Mouse (Mus musculus) MEL (cell line): Measurements from ENCODE around the gene Pik3cd. TPM values are rescaled to one million over a fixed set of nuclear protein-coding genes. Genes with fewer than 3 reads are reported as not detected.

Experiments
- DNase-seq: peaks from one replicate; pipeline ENCODE4 v3.0.0; 2011; ENCODE audit warnings: low read depth, low spot score
- H3K27ac ChIP-seq: 2 replicates; pipeline ENCODE4 v1.5.1; 2012; ENCODE audit warnings: low read depth, mild to moderate bottlenecking, control low read depth, low read length, moderate library complexity; ENCODE audit not compliant: control insufficient read depth
- H3K27me3 ChIP-seq, 2 experiments: fragments of 150-350 bp in 1 of 2; sonication (generic) in 1 of 2; 2 replicates each; pipeline ENCODE4 v1.6.1; 2012; ENCODE audit warnings: low read length in 2 of 2, mild to moderate bottlenecking in 2 of 2, improper control_type of control experiment in 1 of 2, moderate library complexity in 1 of 2; ENCODE audit not compliant: insufficient read depth in 2 of 2, control insufficient read depth in 1 of 2
- H3K36me3 ChIP-seq, 2 experiments: 2 replicates each; pipeline ENCODE4 v1.6.1; 2012 to 2014; ENCODE audit warnings: low read length in 2 of 2, improper control_type of control experiment in 1 of 2, inconsistent platforms in 1 of 2, mild to moderate bottlenecking in 1 of 2; ENCODE audit not compliant: insufficient read depth in 2 of 2, control insufficient read depth in 1 of 2
- H3K4me1 ChIP-seq, 2 experiments: fragments of 150-350 bp in 1 of 2; sonication (generic) in 1 of 2; 2 replicates each; pipeline ENCODE4 v1.6.1; 2012; ENCODE audit warnings: low read length in 2 of 2, improper control_type of control experiment in 1 of 2, mild to moderate bottlenecking in 1 of 2; ENCODE audit not compliant: insufficient read depth in 2 of 2, control insufficient read depth in 1 of 2
- H3K4me3 ChIP-seq, 2 experiments: fragments of 150-350 bp in 1 of 2; sonication (generic) in 1 of 2; 2 replicates each; pipeline ENCODE4 v1.5.1; 2012; ENCODE audit warnings: low read depth in 2 of 2, low read length in 2 of 2, mild to moderate bottlenecking in 2 of 2, moderate library complexity in 2 of 2, control low read depth in 1 of 2, improper control_type of control experiment in 1 of 2; ENCODE audit not compliant: control insufficient read depth in 1 of 2, insufficient read depth in 1 of 2
- H3K79me2 ChIP-seq: 2 replicates; pipeline ENCODE4 v1.6.1; 2012; ENCODE audit warnings: mild to moderate bottlenecking, low read length, moderate library complexity; ENCODE audit not compliant: control insufficient read depth, poor library complexity, insufficient read depth
- H3K9ac ChIP-seq: 2 replicates; pipeline ENCODE4 v1.6.1; 2012; ENCODE audit warnings: low read depth, mild to moderate bottlenecking, control low read depth, low read length, moderate library complexity; ENCODE audit not compliant: control insufficient read depth, poor library complexity, severe bottlenecking
- H3K9me3 ChIP-seq: fragments of 150-350 bp; sonication (generic); replicated peaks from 2 replicates; pipeline ENCODE4 v1.6.1; 2012; ENCODE audit warnings: mild to moderate bottlenecking, low read length, improper control_type of control experiment, moderate library complexity; ENCODE audit not compliant: insufficient read depth
- BHLHE40 ChIP-seq: IDR thresholded peaks from 2 replicates; pipeline ENCODE4 v1.6.1; 2012; ENCODE audit warnings: low read depth, mild to moderate bottlenecking, inconsistent platforms, low read length, improper control_type of control experiment, borderline replicate concordance
- CTCF ChIP-seq, 3 experiments: IDR thresholded peaks in 2 of 3; conservative IDR thresholded peaks in 1 of 3; 2 replicates each; pipeline ENCODE4 v1.5.1; 2011 to 2012; ENCODE audit warnings: low read length in 3 of 3, low read depth in 2 of 3, mild to moderate bottlenecking in 2 of 3, improper control_type of control experiment in 1 of 3, inconsistent platforms in 1 of 3, mixed read lengths in 1 of 3, moderate library complexity in 1 of 3; ENCODE audit not compliant: control insufficient read depth in 1 of 3, insufficient read depth in 1 of 3, poor library complexity in 1 of 3, severe bottlenecking in 1 of 3
- EP300 ChIP-seq, 2 experiments: IDR thresholded peaks; 2 replicates each; pipeline ENCODE4 v1.6.1; 2011; ENCODE audit warnings: improper control_type of control experiment in 2 of 2, low read length in 2 of 2, low read depth in 1 of 2, mild to moderate bottlenecking in 1 of 2
- GABPA ChIP-seq: IDR thresholded peaks from 2 replicates; pipeline ENCODE4 v1.6.1; 2012; ENCODE audit warnings: low read depth, mild to moderate bottlenecking, inconsistent platforms, low read length, improper control_type of control experiment, moderate library complexity
- HCFC1 ChIP-seq: IDR thresholded peaks from 2 replicates; pipeline ENCODE4 v1.6.1; 2012; ENCODE audit warnings: low read depth, mild to moderate bottlenecking, inconsistent platforms, low read length, improper control_type of control experiment, moderate library complexity
- JUND ChIP-seq: IDR thresholded peaks from 2 replicates; pipeline ENCODE4 v1.6.1; 2011; ENCODE audit warnings: low read depth, mild to moderate bottlenecking, improper control_type of control experiment, low read length
- KAT2A ChIP-seq: conservative IDR thresholded peaks from 2 replicates; pipeline ENCODE4 v1.6.1; 2012; ENCODE audit warnings: low read depth, low read length, improper control_type of control experiment, inconsistent platforms
- MAZ ChIP-seq: IDR thresholded peaks from 2 replicates; pipeline ENCODE4 v1.6.1; 2012; ENCODE audit warnings: low read depth, mild to moderate bottlenecking, inconsistent platforms, low read length, improper control_type of control experiment
- MXI1 ChIP-seq: IDR thresholded peaks from 2 replicates; pipeline ENCODE4 v1.6.1; 2011; ENCODE audit warnings: mild to moderate bottlenecking, low read depth, low read length, improper control_type of control experiment
- MYC ChIP-seq: IDR thresholded peaks from 2 replicates; pipeline ENCODE4 v1.6.1; 2011; ENCODE audit warnings: low read depth, mild to moderate bottlenecking, low read length, improper control_type of control experiment, moderate library complexity
- NELFE ChIP-seq: IDR thresholded peaks from 2 replicates; pipeline ENCODE4 v1.6.1; 2011; ENCODE audit warnings: low read depth, low read length, improper control_type of control experiment
- POLR2AphosphoS5 ChIP-seq: IDR thresholded peaks from 2 replicates; pipeline ENCODE4 v1.6.1; 2012; ENCODE audit warnings: low read depth, borderline replicate concordance, mild to moderate bottlenecking, inconsistent platforms, low read length, moderate library complexity, mixed read lengths
- RCOR1 ChIP-seq: IDR thresholded peaks from 2 replicates; pipeline ENCODE4 v1.6.1; 2012; ENCODE audit warnings: low read depth, mild to moderate bottlenecking, inconsistent platforms, low read length, improper control_type of control experiment
- TAL1 ChIP-seq: IDR thresholded peaks from 2 replicates; pipeline ENCODE4 v1.6.1; 2012; ENCODE audit warnings: mild to moderate bottlenecking, inconsistent platforms, low read length, moderate library complexity, mixed read lengths
- UBTF ChIP-seq: IDR thresholded peaks from 2 replicates; pipeline ENCODE4 v1.6.1; 2012; ENCODE audit warnings: low read depth, mild to moderate bottlenecking, inconsistent platforms, low read length, improper control_type of control experiment, moderate library complexity, borderline replicate concordance; ENCODE audit not compliant: insufficient read depth
- ZC3H11A ChIP-seq: IDR thresholded peaks from 2 replicates; pipeline ENCODE4 v1.6.1; 2012; ENCODE audit warnings: low read depth, mild to moderate bottlenecking, inconsistent platforms, low read length, improper control_type of control experiment
- polyA plus RNA-seq, 2 experiments: library from polyadenylated mRNA; stranded (reverse) in 1 of 2; unstranded in 1 of 2; fragments of >175 nt in 1 of 2; fragments of >200 nt in 1 of 2; gene quantifications; 2 replicates each; pipeline versions ENCODE4 v1.2.1 to v1.2.4; 2012; ENCODE audit warnings: low replicate concordance in 2 of 2, low read depth in 1 of 2; ENCODE audit not compliant: insufficient read length in 2 of 2, insufficient read depth in 1 of 2, missing spikeins in 1 of 2
- total RNA-seq: library from RNA; depleted of rRNA; stranded (reverse); fragments of 300-350 nt; gene quantifications from 2 replicates; pipeline ENCODE4 v1.2.3, GENCODE M21; 2012

Pik3cd gene
- total and polyA plus RNA-seq, 3 experiments, result 45.9 to 152 (median 49.8) TPM

DNA sequence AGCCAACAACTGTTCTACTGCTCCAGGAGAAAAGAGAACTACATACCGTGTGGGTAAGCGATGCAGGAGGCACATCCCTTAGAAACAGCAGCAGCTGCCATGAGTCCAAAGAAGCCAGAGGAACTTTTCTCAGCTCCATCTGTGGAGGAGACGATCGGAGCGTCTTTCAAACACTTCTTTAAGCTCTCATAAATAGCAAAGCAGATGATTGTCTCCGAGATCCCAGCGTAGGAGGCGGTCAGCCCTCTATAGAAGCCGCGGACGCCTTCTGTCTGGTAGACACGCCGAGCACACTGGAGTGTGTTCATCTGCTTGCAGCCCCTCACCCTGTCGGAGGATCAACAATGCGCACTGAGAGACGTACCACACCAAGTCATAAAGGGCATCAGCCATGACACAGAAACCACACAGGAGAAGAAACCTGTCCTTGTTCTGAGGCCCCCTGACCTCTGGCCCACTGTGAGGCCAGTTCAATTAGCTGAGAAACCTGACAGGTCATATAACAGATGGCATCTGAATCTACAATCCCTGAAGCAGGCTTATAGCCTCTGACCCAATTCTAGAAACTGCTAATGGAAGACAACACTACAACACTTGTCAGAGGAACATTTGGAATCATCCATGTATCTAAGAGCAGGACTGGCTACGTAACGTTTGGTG, 46.8 kb upstream of the Pik3cd start:
- no peak overlapping the region for H3K9ac ChIP-seq
- no peak overlapping the region for H3K27ac ChIP-seq
- DNase-seq, result no peak
- H3K4me1 ChIP-seq, result no peaks in the 10 kb centered on the region
- no peak for TF ChIP-seq KAT2A
- no peak for TF ChIP-seq BHLHE40
- no peak for TF ChIP-seq MAZ
- TF ChIP-seq EP300 (IDR thresholded peaks at IDR 0.05; ENCODE audit: low read depth in 1 of 2, low read length in 2 of 2), result no peak
- H3K36me3 ChIP-seq, result peaks cover 0 to 44% of the 10 kb centered on the region in 2 experiments; a peak in 2 of 4 replicates
- no peaks in the 10 kb centered on the region for H3K79me2 ChIP-seq
- H3K9me3 ChIP-seq, result no peaks in the 10 kb centered on the region
- no peaks in the 10 kb centered on the region for H3K27me3 ChIP-seq
- H3K4me3 ChIP-seq, result no peak overlapping the region

GRCm38 (mm10) chr4:149744119-149744518, 41.7 kb upstream of the Pik3cd start:
- Histone ChIP-seq H3K36me3 (peaks cover 0 to 20% of the 10 kb centered on the region in 2 experiments; a peak in 2 of 4 replicates), H3K9ac (no peak overlapping the region)

GRCm38 (mm10) chr4:149742011-149742530, 39.7 kb upstream of the Pik3cd start:
- peaks cover 0 to 16% of the 10 kb centered on the region in 2 experiments; a peak in 2 of 4 replicates for H3K36me3 ChIP-seq

More at GRCm38 (mm10) chr4:149744119-149744518, 41.7 kb upstream of the Pik3cd start:
- H3K4me1 ChIP-seq, result no peaks in the 10 kb centered on the region
- H3K27ac ChIP-seq, result no peak overlapping the region
- no peak overlapping the region for H3K4me3 ChIP-seq
- no peaks in the 10 kb centered on the region for H3K27me3 ChIP-seq
- H3K79me2 ChIP-seq, result no peaks in the 10 kb centered on the region
- no peaks in the 10 kb centered on the region for H3K9me3 ChIP-seq
- DNase-seq, result no peak
- TF ChIP-seq POLR2AphosphoS5, result no peak
- TF ChIP-seq TAL1, result no peak
- no peak for TF ChIP-seq NELFE
- no peak for TF ChIP-seq JUND
- TF ChIP-seq HCFC1, result no peak
- TF ChIP-seq GABPA, result no peak
- no peak for TF ChIP-seq UBTF
- TF ChIP-seq MYC, result no peak
- TF ChIP-seq, all 39 proteins: peak for 0

More at GRCm38 (mm10) chr4:149742011-149742530, 39.7 kb upstream of the Pik3cd start:
- Histone ChIP-seq H3K27me3 (no peaks in the 10 kb centered on the region), H3K79me2 (peaks cover 7% of the 10 kb centered on the region), H3K9ac (no peak overlapping the region), H3K4me3 (no peak overlapping the region), H3K27ac (no peak overlapping the region), H3K4me1 (peaks cover 2% of the 10 kb centered on the region in 2 experiments; a peak in 2 of 4 replicates), H3K9me3 (no peaks in the 10 kb centered on the region)
- DNase-seq, result no peak
- TF ChIP-seq MAZ (no peak), NELFE (no peak), MXI1 (no peak), CTCF (IDR thresholded peaks at IDR 0.05 in 2 of 3, conservative IDR thresholded peaks at IDR 0.05 in 1 of 3; ENCODE audit: control insufficient read depth in 1 of 3, insufficient read depth in 1 of 3, low read depth in 2 of 3, low read length in 3 of 3, poor library complexity in 1 of 3, severe bottlenecking in 1 of 3) (no peak), JUND (no peak), KAT2A (no peak), ZC3H11A (no peak), RCOR1 (no peak)
